Mouse (Mus musculus): ENCODE data around the gene Ptprj. TPM values are rescaled to one million over a fixed set of nuclear protein-coding genes. Genes with fewer than 3 reads are reported as not detected.

Ptprj gene
- polyA plus RNA-seq, 1 experiment from 2014 or later: 2.5 TPM

DNA sequence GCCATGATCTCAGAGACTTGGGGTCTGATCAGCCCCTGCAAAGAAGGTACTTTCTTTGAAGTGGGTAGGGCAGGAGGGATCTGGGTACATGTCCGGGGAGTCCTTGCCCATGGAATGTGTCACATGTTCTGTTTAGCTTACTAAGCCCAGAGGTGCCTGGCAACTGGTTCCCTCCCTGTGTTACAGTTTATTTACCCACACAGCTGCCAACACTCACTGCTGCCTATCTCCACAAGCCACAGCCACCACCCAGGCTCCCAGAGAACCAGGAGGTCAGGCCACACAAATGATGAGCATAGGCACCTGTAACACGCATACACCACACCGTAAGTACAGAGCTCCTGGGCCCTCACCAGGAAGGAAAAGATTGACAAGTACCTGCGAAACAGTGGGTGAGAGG is 26.6 kb downstream of the Ptprj start:
- H3K27me3 ChIP-seq: no peaks in the 10 kb centered on the region
- 96% methylated on average over 4 of the region's 4 CpGs for WGBS
- H3K9me3 ChIP-seq: no peaks in the 10 kb centered on the region
- no peaks in the 10 kb centered on the region for H3K36me3 ChIP-seq
- no peaks in the 10 kb centered on the region for H3K4me1 ChIP-seq
- no peak overlapping the region for H3K4me2 ChIP-seq (replicated peaks)
- H3K4me3 ChIP-seq: no peak overlapping the region
- no peak overlapping the region for H3K9ac ChIP-seq (replicated peaks)
- H3K27ac ChIP-seq (replicated peaks): no peak overlapping the region
- no peak for ATAC-seq (ENCODE audit: low FRiP score, low read depth)

DNA sequence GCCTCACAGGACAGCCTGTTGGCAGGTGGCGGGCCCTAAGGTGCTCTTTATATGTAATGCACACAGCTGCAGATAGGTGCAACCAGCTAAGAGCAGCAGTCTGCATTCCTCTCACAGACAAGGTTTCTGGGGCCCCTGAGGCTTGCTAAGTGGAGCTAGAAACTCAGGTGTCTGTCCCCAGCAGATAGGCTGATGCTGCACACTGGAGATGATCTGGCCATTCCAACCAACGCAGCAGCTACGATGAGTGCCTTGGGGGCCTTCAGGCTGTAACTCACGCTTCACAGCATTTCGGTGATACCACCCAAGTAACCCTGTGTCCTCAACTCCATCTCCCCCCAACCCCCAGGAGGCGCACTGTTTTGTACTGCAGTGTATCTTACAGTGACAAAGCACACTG is 29.8 kb downstream of the Ptprj start:
- Histone ChIP-seq H3K9ac (replicated peaks) (no peak overlapping the region), H3K36me3 (no peaks in the 10 kb centered on the region), H3K4me3 (no peak overlapping the region), H3K4me1 (no peaks in the 10 kb centered on the region), H3K9me3 (no peaks in the 10 kb centered on the region), H3K27me3 (no peaks in the 10 kb centered on the region), H3K27ac (replicated peaks) (no peak overlapping the region), H3K4me2 (replicated peaks) (no peak overlapping the region)
- 89% methylated on average over 6 of the region's 6 CpGs for WGBS
- ATAC-seq (ENCODE audit: low FRiP score, low read depth): no peak

DNA sequence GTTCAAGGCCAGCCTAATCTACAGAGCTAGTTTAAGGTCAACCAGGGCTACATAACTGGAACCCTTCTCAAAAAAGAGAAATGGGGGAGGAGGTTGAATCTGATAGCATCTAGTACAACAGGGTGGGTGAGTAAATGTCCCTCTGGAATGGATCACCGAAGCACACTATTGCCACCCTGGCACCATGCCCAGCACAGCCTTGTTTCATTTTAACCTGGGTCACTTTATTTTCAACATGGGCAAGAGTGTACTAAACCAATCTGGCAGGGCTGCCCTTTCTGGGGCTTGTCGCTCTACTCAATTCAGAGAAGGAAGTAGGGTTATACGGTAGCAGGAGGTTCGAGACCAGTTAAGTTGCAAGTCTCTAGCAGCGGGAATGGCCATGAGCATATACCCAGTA is 31.9 kb downstream of the Ptprj start:
- Histone ChIP-seq H3K9ac (replicated peaks) (no peak overlapping the region), H3K4me1 (peaks cover 4% of the 10 kb centered on the region; the same call in 1 of the 2 replicates), H3K4me3 (no peak overlapping the region), H3K27me3 (no peaks in the 10 kb centered on the region), H3K4me2 (replicated peaks) (no peak overlapping the region), H3K27ac (replicated peaks) (no peak overlapping the region), H3K9me3 (no peaks in the 10 kb centered on the region), H3K36me3 (no peaks in the 10 kb centered on the region)
- WGBS: 92% methylated on average over 5 of the region's 5 CpGs
- no peak for ATAC-seq (ENCODE audit: low FRiP score, low read depth)

DNA sequence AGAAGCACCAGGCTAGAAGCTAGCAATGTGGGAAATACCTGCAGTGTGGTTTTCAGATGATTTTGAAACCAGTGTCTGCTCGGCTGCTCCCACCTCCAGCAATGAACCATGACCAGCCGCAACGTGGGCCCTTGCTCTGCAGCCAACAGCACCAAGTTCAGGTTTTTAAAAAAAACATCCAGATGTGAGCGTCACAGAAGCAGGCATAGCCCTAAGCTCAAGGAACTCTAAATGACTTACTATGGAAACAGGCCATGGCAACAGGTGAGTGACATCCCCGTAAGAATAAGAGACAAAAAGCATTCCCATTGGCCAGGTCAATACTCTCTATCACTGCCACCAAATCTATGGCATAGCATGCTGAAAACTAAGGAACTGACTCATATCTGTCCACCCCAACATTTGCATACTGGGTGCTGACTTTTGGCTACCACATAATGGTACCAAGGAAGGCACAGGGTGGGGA is 33.3 kb downstream of the Ptprj start:
- Histone ChIP-seq H3K27me3 (no peaks in the 10 kb centered on the region), H3K27ac (replicated peaks) (no peak overlapping the region), H3K4me1 (peaks cover 6% of the 10 kb centered on the region; the same call in 1 of the 2 replicates), H3K9me3 (no peaks in the 10 kb centered on the region), H3K4me2 (replicated peaks) (no peak overlapping the region), H3K36me3 (no peaks in the 10 kb centered on the region), H3K4me3 (no peak overlapping the region), H3K9ac (replicated peaks) (no peak overlapping the region)
- no peak for ATAC-seq (ENCODE audit: low FRiP score, low read depth)
- 92% methylated on average over 5 of the region's 5 CpGs for WGBS

DNA sequence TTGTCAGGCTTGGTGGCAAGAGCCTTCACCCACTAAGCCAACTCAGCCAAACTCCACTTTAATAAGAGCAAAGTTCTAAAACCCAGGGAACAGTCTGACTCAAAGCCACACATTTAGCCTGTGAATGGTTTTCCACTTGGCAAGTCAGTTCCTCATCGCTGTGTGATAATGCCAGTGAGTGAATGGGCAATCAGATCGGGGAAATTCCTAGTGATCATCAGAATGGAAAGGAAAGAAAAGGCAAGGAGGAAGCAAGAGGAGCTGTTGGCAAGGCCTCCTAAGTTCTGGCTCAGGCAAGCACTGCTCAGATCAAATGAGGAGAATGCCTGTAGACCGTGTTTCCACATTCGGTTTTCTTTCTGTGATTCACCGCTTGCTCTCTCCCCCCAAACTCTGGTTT is 35.2 kb downstream of the Ptprj start:
- Histone ChIP-seq H3K27ac (replicated peaks) (no peak overlapping the region), H3K4me2 (replicated peaks) (no peak overlapping the region), H3K9me3 (no peaks in the 10 kb centered on the region), H3K9ac (replicated peaks) (no peak overlapping the region), H3K36me3 (no peaks in the 10 kb centered on the region), H3K27me3 (no peaks in the 10 kb centered on the region), H3K4me1 (peaks cover 6% of the 10 kb centered on the region; the same call in 1 of the 2 replicates), H3K4me3 (no peak overlapping the region)
- 53% methylated on average over 5 of the region's 5 CpGs for WGBS
- no peak for ATAC-seq (ENCODE audit: low FRiP score, low read depth)

DNA sequence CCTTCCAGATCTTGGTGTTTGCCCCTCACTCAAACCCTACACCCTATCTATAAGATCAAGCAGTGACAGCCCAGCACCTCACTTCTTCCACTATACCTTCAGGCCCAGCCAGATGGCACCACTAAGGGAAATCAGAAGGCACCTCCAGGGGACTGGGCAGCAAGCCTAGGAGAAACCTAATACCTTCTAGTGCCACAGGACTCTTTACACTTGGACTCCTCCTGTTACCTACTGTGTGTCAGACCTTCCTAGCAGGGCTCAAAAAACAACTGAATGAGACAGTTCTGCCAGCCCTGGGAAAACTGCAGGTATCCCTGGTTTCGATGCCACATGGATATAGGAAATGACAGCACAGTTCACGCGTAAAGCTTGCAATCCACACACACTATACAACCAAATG is 36.5 kb downstream of the Ptprj start:
- no peak for ATAC-seq (ENCODE audit: low FRiP score, low read depth)
- no peak overlapping the region for H3K9ac ChIP-seq (replicated peaks)
- 85% methylated on average over 3 of the region's 3 CpGs for WGBS

DNA sequence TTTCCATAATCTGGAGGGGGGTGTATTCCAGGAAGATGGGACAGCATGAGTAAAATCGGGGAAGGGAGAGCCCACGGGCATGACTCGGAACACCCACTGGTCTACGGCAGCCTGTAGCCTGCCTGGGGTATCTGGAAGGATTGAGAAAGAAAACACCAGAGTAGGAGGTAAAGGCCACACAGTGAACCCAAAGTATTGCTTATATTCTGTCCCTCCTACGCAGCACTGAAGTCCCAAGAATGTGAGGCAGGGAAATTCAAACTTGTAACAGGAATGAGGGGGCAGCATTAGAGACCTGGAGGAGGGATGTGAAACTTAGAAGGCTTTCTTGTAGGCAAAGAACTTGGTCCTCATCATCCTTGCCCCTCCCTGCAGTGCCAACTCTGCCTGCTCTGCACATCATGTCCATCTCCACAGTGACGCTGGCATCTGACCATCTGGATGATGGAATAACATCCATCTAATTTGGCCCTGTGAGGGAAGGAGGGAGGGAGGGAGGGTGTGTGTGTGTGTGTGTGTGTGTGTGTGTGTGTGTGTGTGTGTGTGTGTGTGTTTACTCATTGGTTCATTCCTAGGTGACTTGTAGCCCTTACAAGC is 37.2 kb downstream of the Ptprj start:
- Histone ChIP-seq H3K27ac (replicated peaks) (no peak overlapping the region), H3K4me1 (peaks cover 6% of the 10 kb centered on the region; the same call in 1 of the 2 replicates), H3K9ac (replicated peaks) (no peak overlapping the region), H3K4me2 (replicated peaks) (no peak overlapping the region), H3K4me3 (no peak overlapping the region), H3K9me3 (no peaks in the 10 kb centered on the region), H3K36me3 (no peaks in the 10 kb centered on the region), H3K27me3 (no peaks in the 10 kb centered on the region)
- no peak for ATAC-seq (ENCODE audit: low FRiP score, low read depth)
- WGBS: 94% methylated on average over 6 of the region's 6 CpGs

More for the DNA sequence above, 36.5 kb downstream of the Ptprj start:
- H3K27ac ChIP-seq (replicated peaks): no peak overlapping the region
- peaks cover 6% of the 10 kb centered on the region; the same call in 1 of the 2 replicates for H3K4me1 ChIP-seq
- no peaks in the 10 kb centered on the region for H3K9me3 ChIP-seq
- H3K36me3 ChIP-seq: no peaks in the 10 kb centered on the region
- H3K4me2 ChIP-seq (replicated peaks): no peak overlapping the region
- H3K27me3 ChIP-seq: no peaks in the 10 kb centered on the region
- no peak overlapping the region for H3K4me3 ChIP-seq

DNA sequence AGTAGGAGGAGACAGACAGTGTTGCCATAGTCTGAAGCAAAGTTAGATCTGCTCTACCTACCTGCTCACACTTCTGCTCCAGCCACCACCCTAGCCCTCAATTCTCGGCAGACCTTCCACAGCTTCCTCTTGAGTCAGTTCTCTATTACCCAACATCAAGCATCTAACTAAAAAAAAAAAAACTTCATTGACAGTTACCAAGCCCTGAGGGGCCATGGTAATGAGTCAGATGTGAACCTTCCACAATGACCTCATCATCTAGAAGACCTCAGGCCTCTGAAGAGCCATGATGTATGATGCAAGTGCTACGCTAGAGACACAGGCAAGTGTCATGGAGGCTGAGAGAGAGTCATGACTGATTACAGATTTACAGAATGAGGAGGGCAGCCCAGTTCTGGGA is 37.8 kb downstream of the Ptprj start:
- H3K4me3 ChIP-seq: no peak overlapping the region
- peaks cover 6% of the 10 kb centered on the region; the same call in 1 of the 2 replicates for H3K4me1 ChIP-seq
- no peak overlapping the region for H3K27ac ChIP-seq (replicated peaks)
- no peak for ATAC-seq (ENCODE audit: low FRiP score, low read depth)
- H3K27me3 ChIP-seq: no peaks in the 10 kb centered on the region
- 96% methylated on average over 2 of the region's 2 CpGs for WGBS
- no peaks in the 10 kb centered on the region for H3K9me3 ChIP-seq
- H3K9ac ChIP-seq (replicated peaks): no peak overlapping the region
- H3K36me3 ChIP-seq: no peaks in the 10 kb centered on the region
- no peak overlapping the region for H3K4me2 ChIP-seq (replicated peaks)

DNA sequence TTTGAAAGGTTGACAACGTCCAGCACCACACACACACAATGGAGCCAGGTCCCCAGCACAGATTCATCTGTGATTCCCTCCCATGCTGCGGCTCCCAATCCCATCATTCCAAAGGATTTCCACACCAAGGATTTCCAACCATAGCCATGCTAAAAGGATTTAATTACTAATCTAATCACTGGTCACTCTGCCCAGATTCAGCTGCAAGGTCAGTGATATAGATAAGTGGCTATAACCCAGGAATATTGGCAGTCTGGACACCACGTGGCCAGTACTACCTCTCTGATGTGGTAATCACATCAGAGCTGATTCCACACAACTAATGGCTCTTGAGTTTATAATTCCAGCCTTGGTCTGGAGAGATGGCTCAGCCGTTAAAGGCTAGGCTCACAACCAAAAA is 41.2 kb downstream of the Ptprj start:
- Histone ChIP-seq H3K9me3 (no peaks in the 10 kb centered on the region), H3K4me1 (peaks cover 7% of the 10 kb centered on the region; the same call in 1 of the 2 replicates), H3K9ac (replicated peaks) (no peak overlapping the region), H3K4me3 (no peak overlapping the region), H3K4me2 (replicated peaks) (no peak overlapping the region), H3K36me3 (no peaks in the 10 kb centered on the region), H3K27me3 (no peaks in the 10 kb centered on the region), H3K27ac (replicated peaks) (no peak overlapping the region)
- 65% methylated on average over 4 of the region's 4 CpGs for WGBS
- ATAC-seq (ENCODE audit: low FRiP score, low read depth): no peak

DNA sequence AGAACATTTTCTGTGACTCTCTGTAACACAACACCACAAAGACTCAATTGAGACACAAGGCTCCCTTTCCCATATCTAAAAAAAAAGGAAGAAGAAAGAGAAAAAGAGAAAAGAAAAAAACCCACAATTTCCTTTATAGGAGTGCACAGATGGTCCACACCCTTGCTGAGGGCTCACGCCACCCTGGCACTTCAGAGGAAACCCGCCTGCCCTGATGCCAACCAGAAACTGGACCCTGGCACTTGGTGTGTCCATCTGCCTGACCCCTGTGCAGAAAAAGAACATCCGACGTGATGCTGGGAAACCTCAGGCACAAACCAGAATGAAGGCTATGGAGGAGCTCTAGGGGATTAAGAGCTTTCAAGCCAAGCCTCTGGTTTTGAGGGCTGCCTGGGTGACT is 43.2 kb downstream of the Ptprj start:
- Histone ChIP-seq H3K9ac (replicated peaks) (no peak overlapping the region), H3K9me3 (no peaks in the 10 kb centered on the region), H3K4me2 (replicated peaks) (no peak overlapping the region), H3K4me1 (peaks cover 5% of the 10 kb centered on the region; the same call in 1 of the 2 replicates), H3K36me3 (no peaks in the 10 kb centered on the region), H3K27me3 (no peaks in the 10 kb centered on the region), H3K4me3 (no peak overlapping the region), H3K27ac (replicated peaks) (no peak overlapping the region)
- WGBS: 67% methylated on average over 4 of the region's 4 CpGs
- ATAC-seq (ENCODE audit: low FRiP score, low read depth): no peak

DNA sequence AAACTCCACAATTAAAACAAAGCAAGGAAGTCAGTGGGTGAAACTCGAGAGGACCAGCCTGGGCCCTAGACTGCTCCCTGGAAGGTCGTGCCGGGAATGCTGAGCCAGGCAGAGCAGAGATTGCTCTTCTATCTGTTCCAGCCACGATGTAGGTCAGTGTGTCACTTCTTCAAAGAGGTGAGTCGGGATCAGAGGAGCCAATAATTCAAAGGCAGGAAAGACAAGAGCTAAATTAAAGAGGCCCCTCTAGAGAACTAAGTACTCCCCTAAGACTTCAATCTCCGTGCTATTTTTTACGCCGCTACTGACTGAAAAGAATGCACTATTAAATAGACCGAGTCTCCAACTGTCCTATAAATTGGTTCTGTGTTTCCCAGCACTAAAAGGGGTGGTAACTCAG is 43.9 kb downstream of the Ptprj start:
- Histone ChIP-seq H3K27ac (replicated peaks) (no peak overlapping the region), H3K36me3 (no peaks in the 10 kb centered on the region), H3K4me2 (replicated peaks) (no peak overlapping the region), H3K27me3 (no peaks in the 10 kb centered on the region), H3K9ac (replicated peaks) (no peak overlapping the region), H3K9me3 (no peaks in the 10 kb centered on the region), H3K4me1 (peaks cover 5% of the 10 kb centered on the region; the same call in 1 of the 2 replicates), H3K4me3 (no peak overlapping the region)
- ATAC-seq (ENCODE audit: low FRiP score, low read depth): no peak
- 62% methylated on average over 9 of the region's 9 CpGs for WGBS

DNA sequence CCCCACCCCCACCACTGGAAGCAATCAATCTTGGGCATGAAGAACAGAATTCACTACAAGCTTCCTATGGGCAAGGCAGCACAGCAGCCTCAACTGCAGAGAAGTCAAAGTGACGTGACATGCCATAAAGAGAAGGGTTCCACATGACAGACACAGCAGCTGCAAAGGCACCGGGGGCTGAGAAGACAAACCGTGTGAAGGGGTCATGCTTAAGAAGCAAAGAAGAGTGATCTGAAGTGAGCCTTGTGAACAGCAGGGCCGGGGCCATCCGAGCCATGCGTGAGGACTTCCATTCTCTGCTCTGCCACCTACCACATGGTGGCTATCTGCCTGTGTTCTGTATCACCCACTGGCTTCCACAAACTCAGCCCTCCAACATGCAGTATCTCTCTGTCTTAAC is 45.7 kb downstream of the Ptprj start:
- 90% methylated on average over 6 of the region's 6 CpGs for WGBS

DNA sequence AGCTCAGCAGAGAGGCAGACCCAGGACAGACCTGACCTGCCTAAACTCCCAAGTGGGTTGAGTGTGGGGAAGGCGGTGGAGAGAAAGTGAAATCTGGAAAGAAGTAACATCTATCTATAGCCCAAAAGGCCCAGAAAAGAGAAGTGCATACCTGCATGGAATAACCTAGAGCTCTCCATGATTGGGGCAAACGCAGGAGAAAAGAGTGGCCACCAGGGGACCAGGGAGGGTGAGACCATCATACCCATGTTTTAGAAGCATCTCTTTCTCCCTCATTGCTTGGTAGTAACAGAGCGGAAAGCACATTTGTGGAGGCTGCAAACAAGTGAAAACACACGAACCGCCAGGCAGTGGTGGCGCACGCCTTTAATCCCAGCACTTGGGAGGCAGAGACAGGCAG is 46.5 kb downstream of the Ptprj start:
- no peak overlapping the region for H3K4me2 ChIP-seq (replicated peaks)
- no peaks in the 10 kb centered on the region for H3K36me3 ChIP-seq
- no peak overlapping the region for H3K4me3 ChIP-seq
- H3K9ac ChIP-seq (replicated peaks): no peak overlapping the region
- no peak overlapping the region for H3K27ac ChIP-seq (replicated peaks)
- no peaks in the 10 kb centered on the region for H3K27me3 ChIP-seq
- 95% methylated on average over 7 of the region's 7 CpGs for WGBS
- ATAC-seq (ENCODE audit: low FRiP score, low read depth): no peak
- peaks cover 5% of the 10 kb centered on the region; the same call in 1 of the 2 replicates for H3K4me1 ChIP-seq
- no peaks in the 10 kb centered on the region for H3K9me3 ChIP-seq

More for the DNA sequence above, 45.7 kb downstream of the Ptprj start:
- no peak overlapping the region for H3K4me3 ChIP-seq
- no peaks in the 10 kb centered on the region for H3K9me3 ChIP-seq
- H3K36me3 ChIP-seq: no peaks in the 10 kb centered on the region
- H3K27ac ChIP-seq (replicated peaks): no peak overlapping the region
- H3K27me3 ChIP-seq: no peaks in the 10 kb centered on the region
- no peak for ATAC-seq (ENCODE audit: low FRiP score, low read depth)
- H3K9ac ChIP-seq (replicated peaks): no peak overlapping the region
- peaks cover 5% of the 10 kb centered on the region; the same call in 1 of the 2 replicates for H3K4me1 ChIP-seq
- no peak overlapping the region for H3K4me2 ChIP-seq (replicated peaks)

Data from midbrain, embryonic 12.5 days (tissue).